Mouse (Mus musculus): Measurements from ENCODE around the gene Pde11a. TPM values are rescaled to one million over a fixed set of nuclear protein-coding genes. Genes with fewer than 3 reads are reported as not detected.

Gene Pde11a
- polyA plus RNA-seq (2012; ENCODE audit: insufficient read depth, insufficient read length, low replicate concordance, missing spikeins) = not detected in 2 replicates

DNA sequence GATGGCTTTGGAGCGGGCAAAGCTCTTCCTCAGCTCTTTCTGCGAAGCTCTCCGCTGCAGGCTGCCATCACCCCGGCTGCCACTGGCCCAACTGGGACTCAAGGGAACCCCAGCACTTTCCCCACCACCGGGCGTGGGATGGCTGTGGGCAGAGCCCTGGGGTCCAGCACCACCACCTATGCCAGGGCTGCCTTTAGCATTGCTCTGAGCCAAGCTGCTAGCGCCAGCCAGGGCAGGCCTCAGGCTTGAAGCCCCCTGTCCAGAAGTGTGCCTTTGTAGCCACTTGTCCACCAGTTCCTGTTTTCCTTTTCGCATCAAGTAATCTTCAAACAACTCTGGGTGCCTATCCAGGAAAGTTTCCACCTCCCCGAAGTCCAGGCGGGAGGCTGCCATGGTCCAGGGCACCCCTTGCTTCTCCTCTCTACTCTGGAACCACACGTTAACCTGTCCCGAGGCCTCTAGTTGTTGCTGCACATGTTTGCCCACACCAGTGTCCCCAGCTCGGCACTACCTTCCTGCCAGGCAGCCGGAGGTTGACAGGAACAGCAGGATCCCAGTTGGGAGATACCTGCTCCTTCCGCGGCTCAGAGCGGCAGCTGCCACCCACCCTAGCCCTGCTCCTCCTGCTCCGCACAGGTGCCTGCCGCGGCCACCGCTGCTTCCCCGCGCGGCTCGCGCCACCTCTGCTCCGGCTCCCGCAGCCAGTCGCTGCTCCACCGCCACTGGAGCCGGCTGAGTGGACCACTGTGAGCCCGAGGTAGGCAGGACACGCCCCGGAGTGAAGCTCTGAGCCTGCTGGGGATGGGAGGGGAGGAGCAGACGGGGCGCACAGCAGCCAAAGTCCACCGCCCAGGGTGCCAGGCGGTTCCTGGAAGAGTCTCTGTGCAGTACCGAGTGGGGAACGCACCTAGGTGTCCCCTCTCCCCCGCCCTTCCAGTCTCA lies at the start of gene Pde11a:
Gene Pde11a, minus strand, starts transcription at position 560 of the 942 bp plus-strand sequence.
- peaks cover 8% of the 10 kb centered on the region for H3K4me1 ChIP-seq (ENCODE audit: control insufficient read depth, insufficient read depth, low read length)

DNA sequence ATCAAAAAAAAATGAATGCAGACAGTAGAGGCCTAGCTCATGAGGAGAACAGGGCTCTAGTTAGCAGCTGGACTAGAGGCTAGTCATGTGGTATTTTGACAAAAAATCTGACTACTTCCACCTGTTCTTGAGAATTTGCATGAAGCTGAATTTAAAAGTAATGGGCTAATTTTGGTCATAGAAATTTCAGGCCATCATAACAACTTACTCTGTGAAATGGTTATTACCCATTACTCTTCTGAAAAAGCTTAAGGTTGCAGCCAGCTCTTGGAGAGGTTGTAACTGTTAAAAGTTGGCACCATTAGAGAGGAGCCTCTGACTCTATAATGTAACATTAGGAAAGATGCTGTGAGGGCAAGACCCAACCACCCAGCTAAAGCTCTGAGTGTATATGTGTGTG lies 48.0 kb upstream of the Pde11a start:
- Histone ChIP-seq H3K27ac (ENCODE audit: insufficient read depth, low read depth, low read length) (no peak overlapping the region), H3K4me1 (ENCODE audit: control insufficient read depth, insufficient read depth, low read length) (no peaks in the 10 kb centered on the region), H3K4me3 (ENCODE audit: insufficient read depth, low read depth, low read length) (no peak overlapping the region)
- TF ChIP-seq CTCF (IDR thresholded peaks at IDR 0.05; ENCODE audit: insufficient read depth, low read depth, low read length) (no peak), POLR2A (IDR thresholded peaks at IDR 0.05; ENCODE audit: insufficient read depth, low read depth, low read length) (no peak)

More for the DNA sequence above, at the start of gene Pde11a:
- Histone ChIP-seq H3K4me3 (ENCODE audit: insufficient read depth, low read depth, low read length) (peak within 1 kb of the TSS; percentile 39), H3K27ac (ENCODE audit: insufficient read depth, low read depth, low read length) (no peak within 1 kb of the TSS)
- WGBS = 20% methylated on average over 40 of the region's 41 CpGs
- TF ChIP-seq POLR2A (IDR thresholded peaks at IDR 0.05; ENCODE audit: insufficient read depth, low read depth, low read length) = no peak
- no peak for TF ChIP-seq CTCF (IDR thresholded peaks at IDR 0.05; ENCODE audit: insufficient read depth, low read depth, low read length)

DNA sequence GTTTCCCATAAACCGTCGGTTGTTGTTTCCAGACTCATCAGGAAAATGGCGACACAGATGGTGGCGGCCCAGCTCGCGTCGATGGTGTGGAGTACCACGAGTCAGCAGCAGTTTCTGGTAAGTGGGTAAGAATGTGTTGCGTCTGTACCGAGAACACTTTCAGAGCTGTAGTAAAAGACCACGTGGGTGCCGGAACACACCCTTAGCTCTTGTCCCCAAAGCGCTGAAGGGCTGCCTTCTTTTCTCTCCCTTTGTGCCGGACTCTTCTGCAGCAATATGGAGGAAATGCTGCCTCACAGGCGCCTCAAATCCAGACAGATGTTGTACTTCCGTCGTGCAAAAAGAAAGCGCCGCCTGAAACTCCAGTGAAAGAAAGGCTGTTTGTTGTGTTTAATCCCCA lies 40.1 kb upstream of the Pde11a start:
- Histone ChIP-seq H3K27ac (ENCODE audit: insufficient read depth, low read depth, low read length) (no peak overlapping the region), H3K4me1 (ENCODE audit: control insufficient read depth, insufficient read depth, low read length) (no peaks in the 10 kb centered on the region), H3K4me3 (ENCODE audit: insufficient read depth, low read depth, low read length) (no peak overlapping the region)
- TF ChIP-seq CTCF (IDR thresholded peaks at IDR 0.05; ENCODE audit: insufficient read depth, low read depth, low read length) = no peak
- TF ChIP-seq POLR2A (IDR thresholded peaks at IDR 0.05; ENCODE audit: insufficient read depth, low read depth, low read length) = no peak
- 95% methylated on average over 19 of the region's 19 CpGs for WGBS

DNA sequence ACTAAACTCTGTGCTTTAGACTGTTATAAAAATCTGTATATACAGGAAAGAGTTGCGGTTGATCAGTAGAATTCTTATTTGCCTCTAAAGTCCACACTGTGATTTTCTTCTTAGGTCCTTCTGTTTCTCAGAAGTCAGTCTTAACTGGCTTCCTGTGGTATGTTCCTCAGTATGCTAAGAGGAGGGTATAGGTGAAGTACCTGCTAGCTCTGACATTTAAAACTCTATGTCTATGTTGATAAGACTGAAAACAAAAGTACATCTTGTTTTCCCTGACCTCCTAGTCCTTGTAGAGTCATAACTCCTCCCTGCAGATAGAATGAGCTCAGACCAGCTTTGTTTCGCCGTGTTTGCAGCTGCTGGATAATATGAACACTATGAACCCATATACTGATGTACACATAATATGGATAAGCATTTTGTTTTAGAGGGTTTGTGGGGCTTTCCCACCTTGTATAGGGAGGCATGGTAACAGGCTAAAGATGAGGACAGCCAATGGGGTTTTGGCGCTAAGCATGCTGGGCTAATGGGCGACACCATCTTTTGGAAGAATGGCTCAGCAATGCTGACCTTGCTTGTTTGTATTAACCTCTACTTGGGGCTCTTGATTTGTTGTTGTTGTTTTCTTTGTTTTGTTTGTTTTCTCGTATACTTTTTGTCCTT lies 36.1 kb upstream of the Pde11a start:
- H3K4me3 ChIP-seq (ENCODE audit: insufficient read depth, low read depth, low read length) = no peak overlapping the region
- no peak overlapping the region for H3K27ac ChIP-seq (ENCODE audit: insufficient read depth, low read depth, low read length)
- TF ChIP-seq CTCF (IDR thresholded peaks at IDR 0.05; ENCODE audit: insufficient read depth, low read depth, low read length) = no peak
- no peak for TF ChIP-seq POLR2A (IDR thresholded peaks at IDR 0.05; ENCODE audit: insufficient read depth, low read depth, low read length)
- WGBS = 90% methylated on average over 6 of the region's 6 CpGs
- peaks cover 3% of the 10 kb centered on the region; the same call in 1 of the 2 replicates for H3K4me1 ChIP-seq (ENCODE audit: control insufficient read depth, insufficient read depth, low read length)

DNA sequence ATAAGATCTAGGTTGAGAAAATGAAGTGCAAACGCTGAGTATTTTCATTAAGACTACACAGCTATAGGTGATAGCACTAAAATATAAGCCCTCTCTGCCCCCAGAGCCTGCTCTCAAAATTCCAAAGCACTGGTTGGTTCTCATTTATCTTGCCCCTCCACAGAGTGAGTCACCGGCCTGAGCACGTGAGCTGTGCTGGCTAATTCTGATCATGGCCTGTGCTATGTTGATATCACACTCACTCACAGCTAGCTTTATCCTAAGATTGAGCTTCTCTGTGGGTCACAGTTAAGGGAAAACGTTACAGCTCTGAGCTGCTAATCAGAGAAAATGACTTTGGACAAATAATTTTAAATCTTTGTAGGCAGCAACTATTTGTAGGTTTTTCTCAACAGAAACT lies 33.7 kb upstream of the Pde11a start:
- H3K4me3 ChIP-seq (ENCODE audit: insufficient read depth, low read depth, low read length) = no peak overlapping the region
- H3K4me1 ChIP-seq (ENCODE audit: control insufficient read depth, insufficient read depth, low read length) = peaks cover 3% of the 10 kb centered on the region; the same call in 1 of the 2 replicates
- H3K27ac ChIP-seq (ENCODE audit: insufficient read depth, low read depth, low read length) = no peak overlapping the region
- TF ChIP-seq CTCF (IDR thresholded peaks at IDR 0.05; ENCODE audit: insufficient read depth, low read depth, low read length) = no peak
- TF ChIP-seq POLR2A (IDR thresholded peaks at IDR 0.05; ENCODE audit: insufficient read depth, low read depth, low read length) = no peak
- whole genome bisulfite sequencing = 72% methylated on average over 4 of the region's 4 CpGs

DNA sequence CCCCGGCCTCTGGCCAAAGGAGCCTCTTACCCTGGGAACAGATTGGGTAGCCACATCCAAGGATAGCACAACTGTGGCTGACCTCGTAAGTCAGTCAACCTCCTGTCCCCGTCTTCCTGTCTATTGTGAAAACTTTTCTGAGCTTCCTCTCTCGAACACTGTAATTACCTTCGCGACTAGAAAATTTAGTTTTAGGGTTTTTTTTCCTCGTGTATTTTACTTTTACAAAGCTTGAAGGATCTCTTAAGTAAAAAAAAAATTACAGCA lies 32.0 kb upstream of the Pde11a start:
- peaks cover 3% of the 10 kb centered on the region; the same call in 1 of the 2 replicates for H3K4me1 ChIP-seq (ENCODE audit: control insufficient read depth, insufficient read depth, low read length)
- H3K27ac ChIP-seq (ENCODE audit: insufficient read depth, low read depth, low read length) = no peak overlapping the region
- H3K4me3 ChIP-seq (ENCODE audit: insufficient read depth, low read depth, low read length) = peak overlapping the region; percentile 82
- WGBS = 1% methylated on average over 7 of the region's 7 CpGs
- TF ChIP-seq CTCF (IDR thresholded peaks at IDR 0.05; ENCODE audit: insufficient read depth, low read depth, low read length) (no peak), POLR2A (IDR thresholded peaks at IDR 0.05; ENCODE audit: insufficient read depth, low read depth, low read length) (no peak)

DNA sequence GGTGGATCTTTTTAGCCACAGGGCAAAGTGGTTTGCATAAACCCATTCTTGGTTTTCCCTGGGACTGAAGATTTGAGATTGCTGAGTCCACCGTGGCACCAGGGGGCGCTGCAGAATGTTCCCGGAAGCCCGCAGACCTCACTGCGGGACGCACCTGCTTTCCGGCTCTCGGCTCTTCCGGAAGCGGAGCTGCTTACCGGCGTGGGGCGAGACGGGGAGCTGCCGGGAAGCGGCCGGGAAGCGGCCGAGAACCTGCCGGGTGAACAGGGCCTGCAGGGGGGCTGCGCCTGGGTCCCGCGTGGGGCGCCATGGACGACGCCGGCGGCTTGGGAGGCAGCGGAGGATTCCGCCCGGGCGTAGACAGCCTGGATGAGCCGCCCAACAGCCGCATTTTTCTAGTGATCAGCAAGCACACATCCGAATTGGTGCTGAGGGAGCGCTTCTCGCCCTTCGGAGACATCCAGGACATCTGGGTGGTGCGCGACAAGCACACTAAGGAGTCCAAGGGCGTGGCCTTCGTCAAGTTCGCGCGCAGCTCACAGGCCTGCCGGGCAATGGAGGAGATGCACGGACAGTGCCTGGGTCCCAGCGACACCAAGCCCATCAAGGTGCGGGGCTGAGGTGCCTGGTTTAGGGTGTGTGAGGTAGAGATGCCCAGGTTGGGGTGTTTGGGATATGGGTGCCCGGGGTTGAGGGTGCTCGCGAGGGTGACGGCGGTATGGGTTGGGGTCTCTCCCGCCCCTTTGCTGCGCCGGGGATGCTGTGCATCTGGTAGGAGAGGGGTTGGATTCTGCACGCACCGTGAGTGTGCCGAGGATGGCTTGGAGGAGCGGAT lies 31.5 kb upstream of the Pde11a start, which contains the start of gene Rbm45:
Gene Rbm45, plus strand, starts transcription at position 164 of the 835 bp plus-strand sequence.
- H3K4me1 ChIP-seq (ENCODE audit: control insufficient read depth, insufficient read depth, low read length) = peaks cover 3% of the 10 kb centered on the region; the same call in 1 of the 2 replicates
- WGBS = under 1% methylated on average over 61 of the region's 61 CpGs
- TF ChIP-seq POLR2A (IDR thresholded peaks at IDR 0.05; ENCODE audit: insufficient read depth, low read depth, low read length) = peak; percentile 39; the same call in 1 of the 2 replicates
- TF ChIP-seq CTCF (IDR thresholded peaks at IDR 0.05; ENCODE audit: insufficient read depth, low read depth, low read length) = peak; percentile 70
- peak within 1 kb of the TSS; percentile 82 for H3K4me3 ChIP-seq (ENCODE audit: insufficient read depth, low read depth, low read length)
- H3K27ac ChIP-seq (ENCODE audit: insufficient read depth, low read depth, low read length) = no peak within 1 kb of the TSS

DNA sequence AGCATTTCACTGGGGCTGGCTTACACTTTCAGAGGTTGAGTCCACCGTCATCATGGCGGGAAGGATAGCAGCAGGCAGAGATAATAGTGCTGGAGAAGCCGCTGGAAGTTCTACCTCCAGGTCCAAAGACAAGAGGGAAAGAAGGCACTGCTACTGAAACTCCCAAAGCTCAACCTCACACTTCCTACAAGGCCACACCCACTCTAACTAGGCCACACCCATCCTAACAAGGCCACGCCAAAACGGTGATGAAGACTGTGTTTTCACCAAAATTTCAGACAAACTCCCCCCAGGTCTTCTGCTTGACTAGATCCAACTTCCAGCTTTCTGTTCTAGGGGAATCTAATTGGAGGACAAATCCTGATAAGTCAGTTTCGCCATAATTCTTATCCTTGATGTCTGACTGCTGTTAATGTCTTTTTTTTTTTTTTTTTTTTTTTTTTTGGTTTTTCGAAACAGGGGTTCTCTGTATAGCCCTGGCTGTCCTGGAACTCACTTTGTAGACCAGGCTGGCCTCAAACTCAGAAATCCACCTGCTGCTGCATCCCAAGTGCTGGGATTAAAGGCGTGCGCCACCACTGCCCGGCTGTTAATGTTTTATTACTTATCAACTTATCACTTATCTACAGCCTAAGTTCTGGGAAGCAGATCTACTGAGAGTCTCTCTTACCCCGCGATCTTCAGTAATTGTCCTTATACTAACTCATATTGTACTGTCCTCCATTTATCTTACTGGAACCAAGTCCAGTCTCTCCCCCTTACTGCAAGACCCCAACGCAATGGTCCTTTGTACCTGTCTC lies 30.5 kb upstream of the Pde11a start:
- no peak for TF ChIP-seq CTCF (IDR thresholded peaks at IDR 0.05; ENCODE audit: insufficient read depth, low read depth, low read length)
- TF ChIP-seq POLR2A (IDR thresholded peaks at IDR 0.05; ENCODE audit: insufficient read depth, low read depth, low read length) = no peak
- no peak overlapping the region for H3K4me3 ChIP-seq (ENCODE audit: insufficient read depth, low read depth, low read length)
- 78% methylated on average over 13 of the region's 13 CpGs for WGBS
- H3K27ac ChIP-seq (ENCODE audit: insufficient read depth, low read depth, low read length) = no peak overlapping the region
- H3K4me1 ChIP-seq (ENCODE audit: control insufficient read depth, insufficient read depth, low read length) = peaks cover 3% of the 10 kb centered on the region; the same call in 1 of the 2 replicates

Data from olfactory bulb, adult 2 months (tissue).